10 mouse cellular contexts compared by ENCODE assay signal in genomic region chr15:82014745-82015391, GRCm38 (mm10). TPM values are rescaled to one million over a fixed set of nuclear protein-coding genes. Genes with fewer than 3 reads are reported as not detected.
DNase-seq lines count a peak whose midpoint lies in the region; ATAC-seq and TF ChIP-seq lines count a peak whose summit lies in the region.
"Had no signal": no experiment of that assay in that cellular context is flagged by ENCODE, and none has a peak within 500 bp of the region (broad histone marks: within the 10 kb centered on the region; RNA-seq: fewer than 3 reads in every experiment).

No protein-coding gene starts in this region.

- H3K36me3 ChIP-seq in heart, embryonic 15.5 days = peaks cover 6% of the 10 kb centered on the region; the same call in 1 of the 2 replicates
- peaks cover 6% of the 10 kb centered on the region for H3K36me3 ChIP-seq in ES-E14 (ENCODE audit: control insufficient read depth, insufficient read depth, low read length, poor library complexity, severe bottlenecking)
- H3K36me3 ChIP-seq in forebrain, postnatal 0 days (ENCODE audit: insufficient read depth) = peaks cover 2% of the 10 kb centered on the region
- H3K36me3 ChIP-seq in midbrain, embryonic 10.5 days = peaks cover 19% of the 10 kb centered on the region

- H3K4me1 ChIP-seq in heart, embryonic 15.5 days (replicated peaks) = peaks cover 22% of the 10 kb centered on the region
- no peaks in the 10 kb centered on the region; a peak in 2 of 4 replicates for H3K4me1 ChIP-seq in ES-E14 (ENCODE audit: control insufficient read depth in 2 of 2, insufficient read depth in 2 of 2, low read length in 2 of 2, poor library complexity in 1 of 2)
- peaks cover 10% of the 10 kb centered on the region; the same call in 1 of the 2 replicates for H3K4me1 ChIP-seq in forebrain, postnatal 0 days (ENCODE audit: insufficient read depth)
- peaks cover 36% of the 10 kb centered on the region for H3K4me1 ChIP-seq in midbrain, embryonic 10.5 days

- WGBS in heart, embryonic 15.5 days = 21% methylated on average over 9 of the region's 9 CpGs
- WGBS in forebrain, postnatal 0 days = 14% methylated on average over 9 of the region's 9 CpGs
- 21% methylated on average over 9 of the region's 9 CpGs for WGBS in midbrain, embryonic 10.5 days

- peak overlapping the region; percentile 81 for H3K27ac ChIP-seq in heart, embryonic 15.5 days
- no peak overlapping the region for H3K27ac ChIP-seq in ES-E14 (ENCODE audit: insufficient read depth, low read depth, low read length, poor library complexity, severe bottlenecking)
- H3K27ac ChIP-seq in forebrain, postnatal 0 days (ENCODE audit: low read depth, low read length) = no peak overlapping the region
- H3K27ac ChIP-seq in midbrain, embryonic 10.5 days (replicated peaks) = peak overlapping the region; percentile 91

- intact Hi-C loops in left cerebral cortex, postnatal 14 days (cut with DNase I) = no loop called here

- peak overlapping the region; percentile 83 for H3K4me2 ChIP-seq in heart, embryonic 15.5 days
- peak overlapping the region; percentile 87 for H3K4me2 ChIP-seq in forebrain, postnatal 0 days (ENCODE audit: low read depth)

- H3K9me3 ChIP-seq in heart, embryonic 15.5 days (replicated peaks) = no peaks in the 10 kb centered on the region
- no peaks in the 10 kb centered on the region for H3K9me3 ChIP-seq in ES-E14 (ENCODE audit: control insufficient read depth, insufficient read depth, low read depth, low read length)
- no peaks in the 10 kb centered on the region for H3K9me3 ChIP-seq in forebrain, postnatal 0 days (ENCODE audit: low read length)
- H3K9me3 ChIP-seq in midbrain, embryonic 10.5 days (replicated peaks) = no peaks in the 10 kb centered on the region

- H3K4me3 ChIP-seq in heart, embryonic 15.5 days = peak overlapping the region; percentile 80
- H3K4me3 ChIP-seq in ES-E14 (ENCODE audit: insufficient read depth in 1 of 2, low read depth in 1 of 2, low read length in 2 of 2, poor library complexity in 1 of 2, severe bottlenecking in 1 of 2) = peak overlapping the region; percentile 84 to 90
- peak overlapping the region; percentile 97 for H3K4me3 ChIP-seq in forebrain, postnatal 0 days (ENCODE audit: low read depth, low read length)
- peak overlapping the region; percentile 85 for H3K4me3 ChIP-seq in midbrain, embryonic 10.5 days

- in situ Hi-C loops in ES-E14 (cut with MboI; ENCODE audit: low sequenced_read_pairs in 2 of 2, unreplicated experiment in 2 of 2) = no loop called here

- TF ChIP-seq CTCF in forebrain, postnatal 0 days (IDR thresholded peaks at IDR 0.05; ENCODE audit: low read depth) = no peak

- no peak for ATAC-seq in heart, embryonic 15.5 days (replicated peaks; ENCODE audit: insufficient number of reproducible peaks, insufficient read depth, low FRiP score, low read depth)
- no peak for ATAC-seq in forebrain, postnatal 0 days

- DNase-seq in heart, adult 18-20 months = no peak
- no peak for DNase-seq in ES-E14 (ENCODE audit: low read depth, low spot score)
- DNase-seq in forebrain, postnatal 0 days = no peak
- DNase-seq in midbrain, embryonic 10.5 days (ENCODE audit: low spot score) = no peak
- no peak for DNase-seq in gastrocnemius, postnatal 25 days
- no peak for DNase-seq in left cerebral cortex, postnatal 14 days (ENCODE audit: low spot score in 2 of 2)
- DNase-seq in left cerebral cortex, adult 11 months (ENCODE audit: low spot score) = no peak

- H3K27me3 ChIP-seq in heart, embryonic 15.5 days = no peaks in the 10 kb centered on the region
- no peaks in the 10 kb centered on the region for H3K27me3 ChIP-seq in forebrain, postnatal 0 days (ENCODE audit: insufficient read depth, low read length)
- H3K27me3 ChIP-seq in midbrain, embryonic 10.5 days (ENCODE audit: low read depth, poor library complexity, severe bottlenecking) = no peaks in the 10 kb centered on the region
- H3K27me3 ChIP-seq: Patski had no signal

- peak overlapping the region; percentile 81 for H3K9ac ChIP-seq in heart, embryonic 15.5 days
- peak overlapping the region; percentile 84 for H3K9ac ChIP-seq in ES-E14 (ENCODE audit: insufficient read depth, low read depth, low read length, poor library complexity, severe bottlenecking)
- H3K9ac ChIP-seq in forebrain, postnatal 0 days = peak overlapping the region; percentile 78

TF ChIP-seq in ES-E14, 5 proteins besides CTCF, POLR2A, EP300 and RAD21:
- TF ChIP-seq HCFC1 (IDR thresholded peaks at IDR 0.05; ENCODE audit: borderline replicate concordance, insufficient read depth, low read length) (no peak), ZC3H11A (IDR thresholded peaks at IDR 0.05; ENCODE audit: borderline replicate concordance, low read depth, low read length) (no peak), CHD2 (IDR thresholded peaks at IDR 0.05; ENCODE audit: low read depth, low read length) (no peak), ZNF384 (IDR thresholded peaks at IDR 0.05; ENCODE audit: low read depth, low read length) (no peak), MAFK (IDR thresholded peaks at IDR 0.05; ENCODE audit: insufficient read depth, low read depth, low read length) (no peak)

RNA-seq across cellular contexts. Expression of gene Desi1, which starts 18.8 kb away (rescaled TPM):
- 16.8 and 26.9 TPM in 2 replicates for polyA plus RNA-seq in heart, embryonic 15.5 days (2015; fragmentation: Nextera tagmentation; extraction: Ambion mirVana)
- 10 to 100 TPM; 25.1 to 29.0 TPM for total RNA-seq in heart, adult 18-20 months (2021)
- 8.8 and 15.9 TPM in 2 replicates for total RNA-seq in ES-E14 (2012; rRNA removed)
- total RNA-seq in forebrain, postnatal 0 days (2014; rRNA removed) = 17.5 and 21.2 TPM in 2 replicates
- 31.8 and 40.1 TPM in 2 replicates for polyA plus RNA-seq in forebrain, postnatal 0 days (2015; fragmentation: Nextera tagmentation; extraction: Ambion mirVana)
- polyA plus RNA-seq in midbrain, embryonic 10.5 days (2016; fragmentation: Nextera tagmentation; extraction: Ambion mirVana) = 34.3 and 37.7 TPM in 2 replicates
- 10 to 100 TPM; 19.0 to 25.7 TPM for total RNA-seq in gastrocnemius, postnatal 25 days (2021)
- 100 to 1,000 TPM; 103 to 117 TPM for total RNA-seq in left cerebral cortex, postnatal 14 days (2021)

RNA-seq across cellular contexts. Expression of gene Xrcc6, which starts 27.2 kb away (rescaled TPM):
- 58.2 and 85.4 TPM in 2 replicates for polyA plus RNA-seq in heart, embryonic 15.5 days (2015; fragmentation: Nextera tagmentation; extraction: Ambion mirVana)
- 10 to 100 TPM; 24.6 to 25.3 TPM for total RNA-seq in heart, adult 18-20 months (2021)
- total RNA-seq in ES-E14 (2012; rRNA removed) = 69.1 and 84.6 TPM in 2 replicates
- total RNA-seq in forebrain, postnatal 0 days (2014; rRNA removed) = 28.4 and 34.8 TPM in 2 replicates
- 25.6 and 29.5 TPM in 2 replicates for polyA plus RNA-seq in forebrain, postnatal 0 days (2015; fragmentation: Nextera tagmentation; extraction: Ambion mirVana)
- polyA plus RNA-seq in midbrain, embryonic 10.5 days (2016; fragmentation: Nextera tagmentation; extraction: Ambion mirVana) = 68.6 and 75.1 TPM in 2 replicates
- total RNA-seq in gastrocnemius, postnatal 25 days (2021) = 10 to 100 TPM; 20.8 to 24.9 TPM
- 10 to 100 TPM; 18.7 to 23.9 TPM for total RNA-seq in left cerebral cortex, postnatal 14 days (2021)

RNA-seq across cellular contexts. Expression of gene Snu13, which starts 32.5 kb away (rescaled TPM):
- 130 and 171 TPM in 2 replicates for polyA plus RNA-seq in heart, embryonic 15.5 days (2015; fragmentation: Nextera tagmentation; extraction: Ambion mirVana)
- 10 to 100 TPM; 47.3 to 53.5 TPM for total RNA-seq in heart, adult 18-20 months (2021)
- total RNA-seq in ES-E14 (2012; rRNA removed) = 212 and 293 TPM in 2 replicates
- total RNA-seq in forebrain, postnatal 0 days (2014; rRNA removed) = 155 and 174 TPM in 2 replicates
- 283 and 337 TPM in 2 replicates for polyA plus RNA-seq in forebrain, postnatal 0 days (2015; fragmentation: Nextera tagmentation; extraction: Ambion mirVana)
- 323 and 376 TPM in 2 replicates for polyA plus RNA-seq in midbrain, embryonic 10.5 days (2016; fragmentation: Nextera tagmentation; extraction: Ambion mirVana)
- total RNA-seq in gastrocnemius, postnatal 25 days (2021) = 10 to 100 TPM; 44.6 to 48.5 TPM
- 100 to 1,000 TPM in 1 of 2 experiments, 10 to 100 TPM in 1; 91.1 to 102 TPM for total RNA-seq in left cerebral cortex, postnatal 14 days (2021)

RNA-seq across cellular contexts. Expression of gene 1700029P11Rik, which starts 34.5 kb away (rescaled TPM):
- polyA plus RNA-seq in heart, embryonic 15.5 days (2015; fragmentation: Nextera tagmentation; extraction: Ambion mirVana) = not detected in 2 replicates
- not detected for total RNA-seq in heart, adult 18-20 months (2021)
- 29.9 and 41.1 TPM in 2 replicates for total RNA-seq in ES-E14 (2012; rRNA removed)
- not detected in 2 replicates for total RNA-seq in forebrain, postnatal 0 days (2014; rRNA removed)
- not detected in 2 replicates for polyA plus RNA-seq in forebrain, postnatal 0 days (2015; fragmentation: Nextera tagmentation; extraction: Ambion mirVana)
- polyA plus RNA-seq in midbrain, embryonic 10.5 days (2016; fragmentation: Nextera tagmentation; extraction: Ambion mirVana) = not detected in 2 replicates
- total RNA-seq in gastrocnemius, postnatal 25 days (2021) = not detected
- total RNA-seq in left cerebral cortex, postnatal 14 days (2021) = not detected
- polyA plus RNA-seq: large intestine, adult 2 months; Patski had no signal

RNA-seq across cellular contexts. Expression of gene 4930407I10Rik, which starts 44.1 kb away (rescaled TPM):
- polyA plus RNA-seq in heart, embryonic 15.5 days (2015; fragmentation: Nextera tagmentation; extraction: Ambion mirVana) = not detected in 2 replicates
- not detected for total RNA-seq in heart, adult 18-20 months (2021)
- total RNA-seq in ES-E14 (2012; rRNA removed) = not detected in 2 replicates
- total RNA-seq in forebrain, postnatal 0 days (2014; rRNA removed) = not detected in 2 replicates
- not detected in 2 replicates for polyA plus RNA-seq in forebrain, postnatal 0 days (2015; fragmentation: Nextera tagmentation; extraction: Ambion mirVana)
- polyA plus RNA-seq in midbrain, embryonic 10.5 days (2016; fragmentation: Nextera tagmentation; extraction: Ambion mirVana) = not detected in 2 replicates
- not detected for total RNA-seq in gastrocnemius, postnatal 25 days (2021)
- total RNA-seq in left cerebral cortex, postnatal 14 days (2021) = not detected
- polyA plus RNA-seq: large intestine, adult 2 months; Patski had no signal

Comparison
In these comparisons a context has a peak if more than half of its experiments do, and no peak if none do; other contexts are left out.
1. H3K27ac ChIP-seq: peak in heart, embryonic 15.5 days (single experiment) and midbrain, embryonic 10.5 days (single experiment); none in ES-E14 (single experiment) and forebrain, postnatal 0 days (single experiment).
2. Peak in every context shown above with its lines, with median percentiles within 50 percentile points of each other: H3K4me3 ChIP-seq and H3K9ac ChIP-seq.